8 mouse cellular contexts compared by ENCODE assay signal in the genomic region with DNA sequence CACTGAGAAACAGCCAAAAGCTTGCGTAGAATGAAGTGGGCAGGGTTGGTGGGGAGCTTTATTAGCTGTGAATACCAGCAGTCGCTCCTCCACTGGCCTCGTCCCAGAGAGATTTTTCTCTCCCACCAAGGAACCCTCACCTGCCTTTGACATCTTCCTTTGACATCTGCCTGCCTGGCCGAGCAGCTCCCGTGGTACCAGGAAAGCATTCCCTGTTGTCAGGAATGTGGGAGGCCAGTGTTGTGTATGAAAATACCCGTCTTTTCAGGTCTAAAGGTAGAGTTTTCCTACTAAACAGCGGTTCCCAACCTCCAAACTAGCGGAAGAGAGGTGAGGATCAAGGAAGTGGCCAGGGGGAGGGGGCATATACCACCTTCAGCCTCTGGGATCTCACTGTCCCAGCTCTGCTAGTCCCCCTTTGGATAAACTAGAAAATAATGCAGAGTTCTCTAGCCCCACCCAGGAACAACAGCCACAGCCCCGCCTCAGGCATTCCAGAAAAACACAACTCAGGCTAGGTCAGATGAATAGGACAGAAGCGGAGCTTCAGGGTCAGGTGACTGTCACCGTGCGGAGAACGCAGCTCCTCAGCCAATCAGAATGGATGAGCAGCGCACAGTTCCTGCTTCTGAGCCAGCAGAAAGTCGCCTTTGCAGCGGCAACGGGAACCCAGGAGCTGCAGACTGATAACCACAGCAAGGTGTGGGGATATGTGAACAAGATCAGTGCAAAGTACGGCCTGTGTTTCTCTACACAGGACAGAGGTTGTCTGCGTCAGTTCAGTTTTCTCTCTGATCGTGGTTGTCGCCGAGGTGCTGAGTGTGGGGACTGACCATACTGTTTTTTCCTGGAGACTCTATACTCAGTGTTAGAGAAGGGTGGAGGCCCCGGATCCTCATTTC. TPM values are rescaled to one million over a fixed set of nuclear protein-coding genes. Genes with fewer than 3 reads are reported as not detected.
DNase-seq lines count a peak whose midpoint lies in the region; ATAC-seq lines count a peak whose summit lies in the region.

No protein-coding gene starts in this region.

- H3K27me3 ChIP-seq in intestine, embryonic 15.5 days (replicated peaks), result no peaks in the 10 kb centered on the region

- peak overlapping the region; percentile 69; the same call in 1 of the 2 replicates for H3K27ac ChIP-seq in intestine, embryonic 15.5 days

- H3K4me1 ChIP-seq in intestine, embryonic 15.5 days (replicated peaks), result 0 out of 2 replicates have a peak, but pooled peaks cover 7% of the 10 kb centered on the region

- intact Hi-C loops in gastrocnemius, postnatal 36 days (cut with DNase I), result no loop called here
- intact Hi-C loops in left cerebral cortex, postnatal 10 days (cut with DNase I), result no loop called here

- peak; percentile 97 for ATAC-seq in intestine, embryonic 15.5 days
- ATAC-seq in megakaryocyte, adult 5-6 weeks (ENCODE audit: poor library complexity, severe bottlenecking), result peak; percentile 96

- H3K4me3 ChIP-seq in intestine, embryonic 15.5 days (replicated peaks), result peak overlapping the region; percentile 37

- peak overlapping the region; percentile 77 for H3K4me2 ChIP-seq in intestine, embryonic 15.5 days (replicated peaks)

- H3K36me3 ChIP-seq in intestine, embryonic 15.5 days, result no peaks in the 10 kb centered on the region

- DNase-seq in adrenal gland, postnatal 25 days, result peak; percentile 71
- DNase-seq in embryo, embryonic 9.5 days (ENCODE audit: extremely low spot score), result peak; percentile 60
- DNase-seq in gastrocnemius, postnatal 36 days, result peak; percentile 24 to 40
- DNase-seq in left cerebral cortex, postnatal 10 days (ENCODE audit: extremely low spot score in 1 of 2, low spot score in 2 of 2), result peak; percentile 57 to 68
- peak; percentile 54 for DNase-seq in right cerebral cortex, postnatal 14 days
- peak; percentile 87 for DNase-seq in yolk sac, embryonic 10.5 days (ENCODE audit: low spot score)

- no peaks in the 10 kb centered on the region for H3K9me3 ChIP-seq in intestine, embryonic 15.5 days

- WGBS in intestine, embryonic 15.5 days, result 7% methylated on average over 23 of the region's 23 CpGs

- H3K9ac ChIP-seq in intestine, embryonic 15.5 days, result peak overlapping the region; percentile 29

RNA-seq across cellular contexts. Expression of a gene that starts 20.0 kb away (rescaled TPM):
- total RNA-seq in adrenal gland, postnatal 25 days (2021), result 19.1 and 22.6 TPM in 2 replicates
- total RNA-seq in gastrocnemius, postnatal 36 days (2021), result 1 to 10 TPM; 3.8 to 4.0 TPM
- 9.7 and 9.9 TPM in 2 replicates for polyA plus RNA-seq in intestine, embryonic 15.5 days (2015; fragmentation: Nextera tagmentation; extraction: Ambion mirVana)
- total RNA-seq in left cerebral cortex, postnatal 10 days (2021), result 10 to 100 TPM; 17.8 to 20.2 TPM
- 22.1 and 25.0 TPM in 2 replicates for total RNA-seq in megakaryocyte, adult 5-6 weeks (2015)
- total RNA-seq in megakaryocyte, adult 5-6 weeks (2017), result 32.5 and 38.4 TPM in 2 replicates

RNA-seq across cellular contexts. Expression of a gene that starts 32.3 kb away (rescaled TPM):
- 22.0 and 26.2 TPM in 2 replicates for total RNA-seq in adrenal gland, postnatal 25 days (2021)
- total RNA-seq in gastrocnemius, postnatal 36 days (2021), result 10 to 100 TPM; 12.1 to 16.3 TPM
- polyA plus RNA-seq in intestine, embryonic 15.5 days (2015; fragmentation: Nextera tagmentation; extraction: Ambion mirVana), result 4.9 and 5.0 TPM in 2 replicates
- 10 to 100 TPM; 10.5 to 12.8 TPM for total RNA-seq in left cerebral cortex, postnatal 10 days (2021)
- total RNA-seq in megakaryocyte, adult 5-6 weeks (2015), result 50.7 and 58.2 TPM in 2 replicates
- 118 and 119 TPM in 2 replicates for total RNA-seq in megakaryocyte, adult 5-6 weeks (2017)

Comparison
In these comparisons a context has a peak if more than half of its experiments do, and no peak if none do; other contexts are left out.
1. Peak in every context shown above with its lines: DNase-seq, ATAC-seq, H3K4me3 ChIP-seq and H3K27ac ChIP-seq.
2. DNase-seq: peak in every context shown above with its lines; median percentile 87 in yolk sac, embryonic 10.5 days; 71 in adrenal gland, postnatal 25 days; 62 in left cerebral cortex, postnatal 10 days; 60 in embryo, embryonic 9.5 days; 54 in right cerebral cortex, postnatal 14 days; 32 in gastrocnemius, postnatal 36 days.